In genomic region chr15:36967381-36968211, GRCm38 (mm10) we compare ENCODE assay signal across 8 mouse cellular contexts. TPM values are rescaled to one million over a fixed set of nuclear protein-coding genes. Genes with fewer than 3 reads are reported as not detected.
A peak's percentile ranks its signal among the peaks of the same experiment; 100 is the strongest.
DNase-seq lines count a peak whose midpoint lies in the region; ATAC-seq and TF ChIP-seq lines count a peak whose summit lies in the region.

No protein-coding gene starts in this region.

- TF ChIP-seq CTCF in heart, postnatal 0 days (IDR thresholded peaks at IDR 0.05; ENCODE audit: low read depth), result no peak

- no peak for TF ChIP-seq EP300 in heart, postnatal 0 days (IDR thresholded peaks at IDR 0.05; ENCODE audit: low read depth)

- ATAC-seq in heart, postnatal 0 days (ENCODE audit: insufficient read depth, low read depth), result 0 out of 2 replicates have a peak, but pooled peaks have one; percentile 15
- ATAC-seq in forebrain, embryonic 15.5 days (replicated peaks), result peak; percentile 94
- peak; percentile 93 for ATAC-seq in midbrain, embryonic 16.5 days

- 0 out of 2 replicates have a peak overlapping the region, but pooled peaks have one; percentile 14 for H3K4me3 ChIP-seq in heart, postnatal 0 days (ENCODE audit: low read depth, low read length)
- peak overlapping the region; percentile 35 for H3K4me3 ChIP-seq in forebrain, embryonic 15.5 days
- H3K4me3 ChIP-seq in midbrain, embryonic 16.5 days (ENCODE audit: low read depth, low read length), result peak overlapping the region; percentile 34

- no peaks in the 10 kb centered on the region for H3K36me3 ChIP-seq in heart, postnatal 0 days (replicated peaks; ENCODE audit: control insufficient read depth, insufficient read depth, low read length)
- H3K36me3 ChIP-seq in forebrain, embryonic 15.5 days, result no peaks in the 10 kb centered on the region
- H3K36me3 ChIP-seq in midbrain, embryonic 16.5 days (ENCODE audit: control insufficient read depth, insufficient read depth, low read length), result no peaks in the 10 kb centered on the region

- WGBS in heart, postnatal 0 days, result 38% methylated on average over 24 of the region's 24 CpGs
- WGBS in forebrain, embryonic 15.5 days, result 8% methylated on average over 24 of the region's 24 CpGs
- WGBS in midbrain, embryonic 16.5 days, result 5% methylated on average over 24 of the region's 24 CpGs

- H3K9ac ChIP-seq in heart, postnatal 0 days (replicated peaks; ENCODE audit: low read depth, low read length), result no peak overlapping the region
- peak overlapping the region; percentile 49 for H3K9ac ChIP-seq in forebrain, embryonic 15.5 days (replicated peaks)
- H3K9ac ChIP-seq in midbrain, embryonic 16.5 days (ENCODE audit: low read depth, low read length), result peak overlapping the region; percentile 62

- H3K4me1 ChIP-seq in heart, postnatal 0 days (ENCODE audit: control insufficient read depth, insufficient read depth), result peaks cover 29% of the 10 kb centered on the region; the same call in 1 of the 2 replicates
- peaks cover 34% of the 10 kb centered on the region for H3K4me1 ChIP-seq in forebrain, embryonic 15.5 days
- peaks cover 27% of the 10 kb centered on the region for H3K4me1 ChIP-seq in midbrain, embryonic 16.5 days (ENCODE audit: control insufficient read depth, insufficient read depth, low read length)

- H3K27me3 ChIP-seq in heart, postnatal 0 days (ENCODE audit: control insufficient read depth, insufficient read depth, low read length), result no peaks in the 10 kb centered on the region
- H3K27me3 ChIP-seq in forebrain, embryonic 15.5 days, result no peaks in the 10 kb centered on the region
- no peaks in the 10 kb centered on the region for H3K27me3 ChIP-seq in midbrain, embryonic 16.5 days (ENCODE audit: control insufficient read depth, insufficient read depth, low read depth, low read length)

- H3K4me2 ChIP-seq in heart, postnatal 0 days (ENCODE audit: low read depth, low read length), result peak overlapping the region; percentile 30
- peak overlapping the region; percentile 61 for H3K4me2 ChIP-seq in forebrain, embryonic 15.5 days (replicated peaks)
- H3K4me2 ChIP-seq in midbrain, embryonic 16.5 days (ENCODE audit: low read length), result peak overlapping the region; percentile 74

- intact Hi-C loops in heart, postnatal 25 days (cut with DNase I), result no loop called here
- intact Hi-C loops in gastrocnemius, postnatal 14 days (cut with DNase I; ENCODE audit: low total_unique reads), result no loop called here

- H3K27ac ChIP-seq in heart, postnatal 0 days (ENCODE audit: low read depth), result no peak overlapping the region
- peak overlapping the region; percentile 100 for H3K27ac ChIP-seq in forebrain, embryonic 15.5 days (replicated peaks)
- H3K27ac ChIP-seq in midbrain, embryonic 16.5 days (ENCODE audit: low read length), result peak overlapping the region; percentile 100

- no peak for DNase-seq in heart, postnatal 0 days (ENCODE audit: low spot score)
- DNase-seq in heart, postnatal 25 days (ENCODE audit: low spot score), result no peak
- peak; percentile 91 for DNase-seq in cerebellum, adult 11-12 months
- DNase-seq in layer of hippocampus, postnatal 10 days (ENCODE audit: low spot score in 2 of 2), result peak; percentile 76 to 80
- peak; percentile 23 for DNase-seq in testis, postnatal 14 days (ENCODE audit: low spot score)
- DNase-seq in gastrocnemius, postnatal 14 days, result no peak

- no peaks in the 10 kb centered on the region for H3K9me3 ChIP-seq in heart, postnatal 0 days (replicated peaks; ENCODE audit: control insufficient read depth, low read length)
- no peaks in the 10 kb centered on the region for H3K9me3 ChIP-seq in forebrain, embryonic 15.5 days
- H3K9me3 ChIP-seq in midbrain, embryonic 16.5 days (replicated peaks; ENCODE audit: control insufficient read depth, low read length, poor library complexity, severe bottlenecking), result no peaks in the 10 kb centered on the region

RNA-seq across cellular contexts. Expression of gene Zfp706, which starts 40.0 kb away (rescaled TPM):
- total RNA-seq in heart, postnatal 0 days (2014; rRNA removed; ENCODE audit: low replicate concordance), result 36.9 and 48.7 TPM in 2 replicates
- 541 and 578 TPM in 2 replicates for polyA plus RNA-seq in heart, postnatal 0 days (2015; fragmentation: Nextera tagmentation; extraction: Ambion mirVana)
- total RNA-seq in heart, postnatal 25 days (2021), result 100 to 1,000 TPM; 201 to 234 TPM
- polyA plus RNA-seq in forebrain, embryonic 15.5 days (2015; fragmentation: Nextera tagmentation; extraction: Ambion mirVana), result 473 and 523 TPM in 2 replicates
- 100 to 1,000 TPM; 249 to 317 TPM for total RNA-seq in layer of hippocampus, postnatal 10 days (2021)
- polyA plus RNA-seq in midbrain, embryonic 16.5 days (2015; fragmentation: Nextera tagmentation; extraction: Ambion mirVana), result 495 and 501 TPM in 2 replicates
- total RNA-seq in gastrocnemius, postnatal 14 days (2021), result 100 to 1,000 TPM; 134 to 157 TPM

Comparison
In these comparisons a context has a peak if more than half of its experiments do, and no peak if none do; other contexts are left out.
1. ATAC-seq: peak in every context shown above with its lines; median percentile 94 in forebrain, embryonic 15.5 days; 93 in midbrain, embryonic 16.5 days; 15 in heart, postnatal 0 days.
2. DNase-seq: peak in cerebellum, adult 11-12 months (single experiment), layer of hippocampus, postnatal 10 days (2 of 2) and testis, postnatal 14 days (single experiment); none in heart, postnatal 0 days (single experiment), heart, postnatal 25 days (single experiment) and gastrocnemius, postnatal 14 days (single experiment).
3. Peak in every context shown above with its lines, with median percentiles within 50 percentile points of each other: H3K4me2 ChIP-seq and H3K4me3 ChIP-seq.